In genomic region chr8:107587429-107587994, GRCm38 (mm10) we compare ENCODE assay signal across 8 mouse cellular contexts. TPM values are rescaled to one million over a fixed set of nuclear protein-coding genes. Genes with fewer than 3 reads are reported as not detected.
DNase-seq lines count a peak whose midpoint lies in the region; ATAC-seq and TF ChIP-seq lines count a peak whose summit lies in the region.

No protein-coding gene starts in this region.

- H3K36me3 ChIP-seq in kidney, adult 2 months (ENCODE audit: control insufficient read depth, insufficient read depth, low read length), result peaks cover 1% of the 10 kb centered on the region
- peaks cover 32% of the 10 kb centered on the region for H3K36me3 ChIP-seq in ES-E14 (ENCODE audit: control insufficient read depth, insufficient read depth, low read length, poor library complexity, severe bottlenecking)
- peaks cover 39% of the 10 kb centered on the region for H3K36me3 ChIP-seq in embryonic facial prominence, embryonic 13.5 days
- H3K36me3 ChIP-seq in intestine, embryonic 16.5 days (ENCODE audit: control insufficient read depth, insufficient read depth, low read length), result peaks cover 14% of the 10 kb centered on the region

- H3K4me1 ChIP-seq in kidney, adult 2 months (ENCODE audit: control insufficient read depth, insufficient read depth, low read length), result 0 out of 2 replicates have a peak, but pooled peaks cover 3% of the 10 kb centered on the region
- peaks cover 0 to 2% of the 10 kb centered on the region in 2 experiments; a peak in 1 of 4 replicates for H3K4me1 ChIP-seq in ES-E14 (ENCODE audit: control insufficient read depth in 2 of 2, insufficient read depth in 2 of 2, low read length in 2 of 2, poor library complexity in 1 of 2)
- peaks cover 17% of the 10 kb centered on the region for H3K4me1 ChIP-seq in embryonic facial prominence, embryonic 13.5 days
- peaks cover 9% of the 10 kb centered on the region for H3K4me1 ChIP-seq in intestine, embryonic 16.5 days (ENCODE audit: control insufficient read depth, insufficient read depth, low read length)

- H3K4me2 ChIP-seq in embryonic facial prominence, embryonic 13.5 days, result peak overlapping the region; percentile 81
- H3K4me2 ChIP-seq in intestine, embryonic 16.5 days (ENCODE audit: low read depth, low read length), result peak overlapping the region; percentile 64

- under 1% methylated on average over 17 of the region's 17 CpGs for WGBS in kidney, adult 2 months
- WGBS in embryonic facial prominence, embryonic 13.5 days, result 1% methylated on average over 17 of the region's 17 CpGs
- 1% methylated on average over 17 of the region's 17 CpGs for WGBS in intestine, embryonic 16.5 days

- H3K27ac ChIP-seq in kidney, adult 2 months (ENCODE audit: insufficient read depth, low read depth, low read length), result peak overlapping the region; percentile 96
- H3K27ac ChIP-seq in ES-E14 (ENCODE audit: insufficient read depth, low read depth, low read length, poor library complexity, severe bottlenecking), result peak overlapping the region; percentile 76
- H3K27ac ChIP-seq in embryonic facial prominence, embryonic 13.5 days, result peak overlapping the region; percentile 85
- H3K27ac ChIP-seq in intestine, embryonic 16.5 days (ENCODE audit: low read length), result peak overlapping the region; percentile 70

- TF ChIP-seq CTCF in kidney, adult 2 months (conservative IDR thresholded peaks at IDR 0.05; ENCODE audit: insufficient read depth, insufficient read length, low read depth, low read length), result no peak

- TF ChIP-seq POLR2A in kidney, adult 2 months (IDR thresholded peaks at IDR 0.05; ENCODE audit: low read depth, low read length), result no peak

- H3K4me3 ChIP-seq in kidney, adult 2 months (ENCODE audit: insufficient read depth, low read depth, low read length), result peak overlapping the region; percentile 92
- H3K4me3 ChIP-seq in ES-E14 (ENCODE audit: insufficient read depth in 1 of 2, low read depth in 1 of 2, low read length in 2 of 2, poor library complexity in 1 of 2, severe bottlenecking in 1 of 2), result peak overlapping the region; percentile 79 to 96
- peak overlapping the region; percentile 95 for H3K4me3 ChIP-seq in embryonic facial prominence, embryonic 13.5 days
- peak overlapping the region; percentile 97 for H3K4me3 ChIP-seq in intestine, embryonic 16.5 days (ENCODE audit: low read length)

- peak; percentile 35 for DNase-seq in kidney, adult 2 months
- no peak for DNase-seq in kidney, adult 18-20 months
- no peak for DNase-seq in ES-E14 (ENCODE audit: low read depth, low spot score)
- peak; percentile 22 for DNase-seq in yolk sac, embryonic 10.5 days (ENCODE audit: low spot score)
- no peak for DNase-seq in cerebellum, postnatal 10 days

- peak overlapping the region; percentile 97 for H3K9ac ChIP-seq in ES-E14 (ENCODE audit: insufficient read depth, low read depth, low read length, poor library complexity, severe bottlenecking)
- peak overlapping the region; percentile 96 for H3K9ac ChIP-seq in embryonic facial prominence, embryonic 13.5 days
- H3K9ac ChIP-seq in intestine, embryonic 16.5 days (ENCODE audit: low read depth, low read length), result peak overlapping the region; percentile 88

- no peaks in the 10 kb centered on the region for H3K27me3 ChIP-seq in kidney, adult 2 months (replicated peaks; ENCODE audit: control insufficient read depth, insufficient read depth, low read length)
- no peaks in the 10 kb centered on the region for H3K27me3 ChIP-seq in embryonic facial prominence, embryonic 13.5 days
- H3K27me3 ChIP-seq in intestine, embryonic 16.5 days (replicated peaks; ENCODE audit: control insufficient read depth, insufficient read depth, low read length), result no peaks in the 10 kb centered on the region

- in situ Hi-C loops in ES-E14 (cut with MboI; ENCODE audit: low sequenced_read_pairs in 2 of 2, unreplicated experiment in 2 of 2), result no loop called here

- ATAC-seq in embryonic facial prominence, embryonic 13.5 days (ENCODE audit: insufficient number of reproducible peaks, insufficient read depth, low FRiP score, low TSS enrichment, low read depth), result no peak
- peak; percentile 49 for ATAC-seq in intestine, embryonic 16.5 days
- ATAC-seq in megakaryocyte, adult 5-6 weeks (ENCODE audit: poor library complexity, severe bottlenecking), result peak; percentile 11; the same call in 1 of the 2 replicates

- no peaks in the 10 kb centered on the region for H3K9me3 ChIP-seq in ES-E14 (ENCODE audit: control insufficient read depth, insufficient read depth, low read depth, low read length)
- no peaks in the 10 kb centered on the region for H3K9me3 ChIP-seq in embryonic facial prominence, embryonic 13.5 days
- no peaks in the 10 kb centered on the region for H3K9me3 ChIP-seq in intestine, embryonic 16.5 days (ENCODE audit: control insufficient read depth, low read length)

TF ChIP-seq in ES-E14, 5 proteins besides CTCF, POLR2A, EP300 and RAD21:
- TF ChIP-seq CHD2 (IDR thresholded peaks at IDR 0.05; ENCODE audit: low read depth, low read length) (no peak), ZNF384 (IDR thresholded peaks at IDR 0.05; ENCODE audit: low read depth, low read length) (peak; percentile 83)

RNA-seq across cellular contexts. Expression of gene Psmd7, which starts 0.8 kb away (rescaled TPM):
- 44.3 and 56.9 TPM in 2 replicates for polyA plus RNA-seq in kidney, adult 2 months (2012; rRNA removed)
- total RNA-seq in ES-E14 (2012; rRNA removed), result 125 and 150 TPM in 2 replicates
- 325 and 349 TPM in 2 replicates for polyA plus RNA-seq in embryonic facial prominence, embryonic 13.5 days (2015; fragmentation: Nextera tagmentation; extraction: Ambion mirVana)
- polyA plus RNA-seq in intestine, embryonic 16.5 days (2015; fragmentation: Nextera tagmentation; extraction: Ambion mirVana), result 195 and 219 TPM in 2 replicates
- total RNA-seq in megakaryocyte, adult 5-6 weeks (2015), result 76.0 and 79.3 TPM in 2 replicates
- 33.6 and 47.5 TPM in 2 replicates for total RNA-seq in megakaryocyte, adult 5-6 weeks (2017)

Comparison
In these comparisons a context has a peak if more than half of its experiments do, and no peak if none do; other contexts are left out.
1. DNase-seq: peak in kidney, adult 2 months (single experiment) and yolk sac, embryonic 10.5 days (single experiment); none in kidney, adult 18-20 months (single experiment), ES-E14 (single experiment) and cerebellum, postnatal 10 days (0 of 2).
2. Peak in every context shown above with its lines, with median percentiles within 50 percentile points of each other: H3K27ac ChIP-seq, H3K4me3 ChIP-seq and H3K9ac ChIP-seq.